8 mouse cellular contexts compared by ENCODE assay signal in genomic region chr15:84466458-84467267, GRCm38 (mm10). TPM values are rescaled to one million over a fixed set of nuclear protein-coding genes. Genes with fewer than 3 reads are reported as not detected.
DNase-seq lines count a peak whose midpoint lies in the region; ATAC-seq lines count a peak whose summit lies in the region.

No protein-coding gene starts in this region.

- intact Hi-C loops in heart, postnatal 25 days (cut with DNase I): no loop called here

- no peak for ATAC-seq in erythroblast, adult 5-6 weeks (replicated peaks; ENCODE audit: low FRiP score, poor library complexity, severe bottlenecking)

- peak; percentile 50 for DNase-seq in testis, postnatal 14 days (ENCODE audit: low spot score)
- no peak for DNase-seq in testis, postnatal 10 days (ENCODE audit: low spot score)
- DNase-seq in heart, postnatal 25 days (ENCODE audit: low spot score): peak; percentile 20
- peak; percentile 38 for DNase-seq in lung, postnatal 25 days (ENCODE audit: low spot score)
- no peak for DNase-seq in cerebellum, adult 11-12 months
- no peak for DNase-seq in layer of hippocampus, adult 18-20 months (ENCODE audit: low spot score in 2 of 2)
- DNase-seq in c-Kit-positive CD71-positive TER-119-positive erythroid progenitor cells, embryonic 14.5 days (ENCODE audit: low spot score): no peak

RNA-seq across cellular contexts. Expression of gene Shisal1, which starts 19.8 kb away (rescaled TPM):
- 1 to 10 TPM in 1 of 2 experiments, under 1 TPM in 1; 0.75 to 2.4 TPM for total RNA-seq in heart, postnatal 25 days (2021)
- 10 to 100 TPM; 55.5 to 61.5 TPM for total RNA-seq in layer of hippocampus, adult 18-20 months (2021)
- total RNA-seq in erythroblast, adult 5-6 weeks (2015; ENCODE audit: low replicate concordance): not detected in 2 replicates
- not detected in 2 replicates for total RNA-seq in erythroblast, adult 5-6 weeks (2017; ENCODE audit: low replicate concordance)

Comparison
In these comparisons a context has a peak if more than half of its experiments do, and no peak if none do; other contexts are left out.
1. DNase-seq: peak in testis, postnatal 14 days (single experiment), heart, postnatal 25 days (single experiment) and lung, postnatal 25 days (single experiment); none in testis, postnatal 10 days (single experiment), cerebellum, adult 11-12 months (single experiment), layer of hippocampus, adult 18-20 months (0 of 2) and c-Kit-positive CD71-positive TER-119-positive erythroid progenitor cells, embryonic 14.5 days (single experiment).
2. RNA of gene Shisal1, which starts 19.8 kb away (total RNA-seq): 55.5 to 61.5 TPM in layer of hippocampus, adult 18-20 months; 0.75 to 2.4 TPM in heart, postnatal 25 days and not detected in erythroblast, adult 5-6 weeks; every median in the first group is over 10 times any median in the second.